Mouse (Mus musculus): ENCODE data around the gene Cux1. TPM values are rescaled to one million over a fixed set of nuclear protein-coding genes. Genes with fewer than 3 reads are reported as not detected.
A peak's percentile ranks its signal among the peaks of the same experiment; 100 is the strongest.

Cux1 gene
- 64.9 and 71.2 TPM in 2 replicates for polyA plus RNA-seq (2014; fragmentation: Nextera tagmentation; extraction: Ambion mirVana)

DNA sequence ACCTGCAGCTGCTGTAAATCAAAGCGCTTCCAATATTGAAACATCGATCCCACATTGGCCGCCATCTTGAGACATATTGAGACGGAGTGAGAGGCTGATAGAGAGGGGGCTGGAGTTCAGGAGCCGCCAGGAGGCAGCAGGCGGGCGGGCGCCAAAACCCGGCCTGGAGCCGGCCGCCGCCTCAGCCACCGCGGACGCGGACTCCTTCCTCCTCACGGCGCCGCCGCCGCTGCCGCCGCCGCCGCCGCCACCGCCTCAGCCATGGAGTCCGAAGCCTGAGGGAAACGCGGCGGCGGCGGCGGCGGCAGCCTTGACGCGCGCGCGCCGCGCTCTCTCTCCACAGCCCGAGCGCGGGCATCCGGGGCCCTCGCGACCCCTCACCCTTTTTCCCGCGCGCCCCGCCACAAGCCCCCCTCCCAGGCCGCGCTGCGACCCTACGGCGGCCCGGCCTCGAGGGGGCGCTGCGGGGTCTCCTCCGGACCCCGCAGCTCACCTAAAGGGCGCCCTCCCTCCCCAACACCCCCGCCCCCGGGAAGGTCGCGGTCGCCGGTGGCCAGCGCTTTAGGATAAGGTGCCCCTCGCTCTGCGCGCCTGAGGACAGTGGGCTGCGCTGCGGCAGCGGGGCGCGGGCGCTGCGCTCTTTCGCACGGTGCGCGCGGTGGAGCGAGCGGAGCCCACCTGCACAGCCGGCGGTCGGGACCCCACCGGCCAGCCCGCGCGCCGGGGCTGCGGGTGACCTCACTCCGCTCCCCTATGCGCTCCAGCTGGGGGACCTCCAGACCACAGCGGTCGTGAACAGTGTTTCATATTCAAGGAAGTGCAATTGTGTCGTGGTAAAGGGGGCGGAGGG, at the start of gene Cux1:
Gene Cux1 (minus strand): TSS at position 315 of the 850 bp plus-strand sequence.
- under 1% methylated on average over 61 of the region's 103 CpGs for WGBS
- H3K4me3 ChIP-seq (ENCODE audit: low read depth, low read length), result peak within 1 kb of the TSS; percentile 82
- no peaks in the 10 kb centered on the region for H3K4me1 ChIP-seq (ENCODE audit: control insufficient read depth, insufficient read depth, low read length)
- H3K4me2 ChIP-seq (ENCODE audit: low read depth, low read length), result peak within 1 kb of the TSS; percentile 81
- peak within 1 kb of the TSS; percentile 93 for H3K9ac ChIP-seq (replicated peaks; ENCODE audit: low read length)
- no peaks in the 10 kb centered on the region for H3K9me3 ChIP-seq (replicated peaks; ENCODE audit: control insufficient read depth, low read length)
- peak; percentile 86 for ATAC-seq (replicated peaks; ENCODE audit: insufficient number of reproducible peaks, low FRiP score, low TSS enrichment, low read depth)
- peak within 1 kb of the TSS; percentile 84 for H3K27ac ChIP-seq (replicated peaks; ENCODE audit: low read depth, low read length)
- H3K36me3 ChIP-seq (replicated peaks; ENCODE audit: control insufficient read depth, insufficient read depth, low read depth, low read length), result no peaks in the 10 kb centered on the region
- peak; percentile 91 for DNase-seq (ENCODE audit: low spot score)
- H3K27me3 ChIP-seq (ENCODE audit: control insufficient read depth, insufficient read depth, low read length), result peaks cover 10% of the 10 kb centered on the region

DNA sequence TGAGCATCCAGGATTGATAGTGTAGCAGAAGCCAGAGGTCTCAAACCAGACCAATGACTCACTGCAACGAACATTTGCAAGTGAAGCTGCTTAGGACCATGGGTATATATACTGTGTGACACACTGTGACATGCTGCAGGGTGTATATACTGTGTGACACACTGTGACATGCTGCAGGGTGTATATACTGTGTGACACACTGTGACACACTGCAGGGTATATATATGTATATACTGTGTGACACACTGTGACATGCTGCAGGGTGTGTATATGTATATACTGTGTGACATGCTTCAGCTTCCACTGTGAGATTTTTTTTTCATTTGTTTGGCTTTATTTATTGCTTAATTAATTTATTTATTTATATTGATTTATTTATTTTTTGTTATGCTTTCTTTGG, 45.1 kb upstream of the Cux1 start:
- H3K9me3 ChIP-seq (replicated peaks; ENCODE audit: control insufficient read depth, low read length), result no peaks in the 10 kb centered on the region
- no peaks in the 10 kb centered on the region for H3K27me3 ChIP-seq (ENCODE audit: control insufficient read depth, insufficient read depth, low read length)
- no peak for DNase-seq (ENCODE audit: low spot score)
- ATAC-seq (replicated peaks; ENCODE audit: insufficient number of reproducible peaks, low FRiP score, low TSS enrichment, low read depth), result 0 out of 2 replicates have a peak, but pooled peaks have one; percentile 62
- no peak overlapping the region for H3K9ac ChIP-seq (replicated peaks; ENCODE audit: low read length)
- H3K4me3 ChIP-seq (ENCODE audit: low read depth, low read length), result no peak overlapping the region
- no peaks in the 10 kb centered on the region for H3K36me3 ChIP-seq (replicated peaks; ENCODE audit: control insufficient read depth, insufficient read depth, low read depth, low read length)
- H3K27ac ChIP-seq (replicated peaks; ENCODE audit: low read depth, low read length), result no peak overlapping the region
- no peak overlapping the region for H3K4me2 ChIP-seq (ENCODE audit: low read depth, low read length)
- 81% methylated on average over 1 of the region's 1 CpGs for WGBS
- no peaks in the 10 kb centered on the region for H3K4me1 ChIP-seq (ENCODE audit: control insufficient read depth, insufficient read depth, low read length)

DNA sequence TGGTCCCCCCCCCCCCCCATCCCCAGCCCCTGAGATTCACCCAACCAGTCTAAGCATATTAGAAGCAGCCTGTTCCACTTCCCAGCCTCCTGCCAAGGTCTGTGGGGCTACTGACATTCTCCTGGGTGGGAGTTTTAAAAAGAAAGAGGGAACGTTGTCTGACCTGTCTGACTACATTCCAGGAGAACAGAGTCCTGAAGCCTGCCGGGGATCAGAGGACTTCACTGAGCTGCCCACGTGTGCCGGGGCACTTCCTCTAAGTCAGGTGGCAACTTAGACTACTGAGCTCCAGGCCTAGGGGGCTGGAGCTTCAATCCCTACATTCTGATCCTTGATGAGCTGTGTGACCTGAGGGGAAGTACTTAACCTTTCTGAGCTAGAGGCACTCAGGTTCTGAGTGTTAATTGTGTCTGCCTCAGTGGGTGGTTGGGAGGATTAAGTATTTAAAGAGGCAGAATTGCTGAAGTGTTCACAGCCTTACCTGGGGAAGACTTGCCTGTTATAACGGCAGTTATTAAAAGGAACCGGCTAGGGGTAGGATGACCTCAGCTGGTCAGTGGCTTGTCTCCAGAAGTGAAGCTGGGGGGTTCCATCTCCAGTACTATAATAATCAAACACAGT, 41.6 kb upstream of the Cux1 start:
- DNase-seq (ENCODE audit: low spot score), result peak; percentile 58

DNA sequence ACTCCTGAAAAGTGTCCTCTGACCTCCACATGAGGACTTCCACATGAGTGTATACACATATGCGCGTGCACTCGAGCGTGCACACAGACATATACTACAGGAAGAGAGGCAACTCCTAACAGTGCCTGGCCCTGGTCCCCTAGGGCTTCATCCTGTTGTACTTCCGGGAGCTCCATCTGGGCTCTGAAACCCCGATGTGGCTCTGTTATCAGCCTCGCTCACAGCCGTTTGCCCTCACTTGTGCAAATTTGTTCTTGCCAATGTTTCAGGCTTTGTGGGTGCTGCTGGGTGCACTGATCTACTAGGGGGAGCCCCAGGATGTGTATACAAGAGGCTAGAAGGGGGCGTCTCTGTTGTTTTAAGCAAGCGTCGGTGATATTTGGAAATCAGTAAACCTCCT, 37.9 kb upstream of the Cux1 start:
- WGBS, result 80% methylated on average over 11 of the region's 11 CpGs
- Histone ChIP-seq H3K4me1 (ENCODE audit: control insufficient read depth, insufficient read depth, low read length) (no peaks in the 10 kb centered on the region), H3K27me3 (ENCODE audit: control insufficient read depth, insufficient read depth, low read length) (no peaks in the 10 kb centered on the region), H3K9me3 (replicated peaks; ENCODE audit: control insufficient read depth, low read length) (no peaks in the 10 kb centered on the region), H3K27ac (replicated peaks; ENCODE audit: low read depth, low read length) (no peak overlapping the region), H3K36me3 (replicated peaks; ENCODE audit: control insufficient read depth, insufficient read depth, low read depth, low read length) (no peaks in the 10 kb centered on the region), H3K4me2 (ENCODE audit: low read depth, low read length) (no peak overlapping the region), H3K4me3 (ENCODE audit: low read depth, low read length) (no peak overlapping the region), H3K9ac (replicated peaks; ENCODE audit: low read length) (no peak overlapping the region)
- DNase-seq (ENCODE audit: low spot score), result no peak
- ATAC-seq (replicated peaks; ENCODE audit: insufficient number of reproducible peaks, low FRiP score, low TSS enrichment, low read depth), result no peak

More for the DNA sequence above, 41.6 kb upstream of the Cux1 start:
- no peak overlapping the region for H3K9ac ChIP-seq (replicated peaks; ENCODE audit: low read length)
- 45% methylated on average over 6 of the region's 6 CpGs for WGBS
- H3K9me3 ChIP-seq (replicated peaks; ENCODE audit: control insufficient read depth, low read length), result no peaks in the 10 kb centered on the region
- no peaks in the 10 kb centered on the region for H3K4me1 ChIP-seq (ENCODE audit: control insufficient read depth, insufficient read depth, low read length)
- ATAC-seq (replicated peaks; ENCODE audit: insufficient number of reproducible peaks, low FRiP score, low TSS enrichment, low read depth), result 0 out of 2 replicates have a peak, but pooled peaks have one; percentile 21
- H3K27ac ChIP-seq (replicated peaks; ENCODE audit: low read depth, low read length), result no peak overlapping the region
- H3K4me3 ChIP-seq (ENCODE audit: low read depth, low read length), result no peak overlapping the region
- H3K4me2 ChIP-seq (ENCODE audit: low read depth, low read length), result no peak overlapping the region
- no peaks in the 10 kb centered on the region for H3K27me3 ChIP-seq (ENCODE audit: control insufficient read depth, insufficient read depth, low read length)
- no peaks in the 10 kb centered on the region for H3K36me3 ChIP-seq (replicated peaks; ENCODE audit: control insufficient read depth, insufficient read depth, low read depth, low read length)

DNA sequence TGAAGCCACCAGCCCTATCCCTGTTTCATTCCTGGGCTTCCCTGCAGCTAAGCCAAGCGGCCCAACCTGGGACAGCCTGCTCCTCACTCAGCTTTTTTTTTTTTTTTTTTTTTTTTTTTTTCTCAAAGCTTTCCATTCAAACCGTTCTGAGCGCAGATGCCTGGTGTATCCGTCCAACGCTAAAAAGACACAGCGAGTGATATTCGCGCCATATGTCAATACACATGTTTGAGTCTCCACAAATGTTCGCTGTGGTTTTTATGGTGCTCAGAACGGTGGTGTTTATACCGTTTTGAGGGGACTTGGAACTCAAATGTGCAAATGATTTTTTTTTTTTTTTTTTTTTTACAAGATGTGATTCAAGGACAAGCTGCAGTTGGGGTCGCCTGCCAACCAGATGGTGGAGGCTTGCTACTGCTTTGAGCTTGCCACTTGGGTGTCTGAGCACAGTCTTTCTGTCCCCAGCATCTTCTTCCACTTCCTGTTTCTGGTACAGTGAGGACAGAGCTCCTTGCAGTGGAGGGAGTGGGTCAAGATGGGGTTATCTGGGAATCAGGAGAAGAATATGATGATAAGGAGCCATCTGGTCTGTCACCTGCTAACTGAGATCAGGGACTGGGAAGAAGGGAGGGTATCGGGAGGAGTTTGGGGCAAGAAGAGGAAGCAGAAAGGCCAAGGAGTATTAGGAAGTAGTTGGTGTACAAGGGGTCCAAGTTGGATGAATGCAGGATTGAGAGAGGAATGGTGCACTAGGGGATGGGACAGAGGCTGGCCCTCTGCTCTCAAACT, 36.1 kb upstream of the Cux1 start:
- DNase-seq (ENCODE audit: low spot score) (no peak), ATAC-seq (replicated peaks; ENCODE audit: insufficient number of reproducible peaks, low FRiP score, low TSS enrichment, low read depth) (no peak)
- no peaks in the 10 kb centered on the region for H3K27me3 ChIP-seq (ENCODE audit: control insufficient read depth, insufficient read depth, low read length)
- H3K4me2 ChIP-seq (ENCODE audit: low read depth, low read length), result no peak overlapping the region
- WGBS, result 78% methylated on average over 13 of the region's 13 CpGs
- no peaks in the 10 kb centered on the region for H3K9me3 ChIP-seq (replicated peaks; ENCODE audit: control insufficient read depth, low read length)
- H3K4me1 ChIP-seq (ENCODE audit: control insufficient read depth, insufficient read depth, low read length), result no peaks in the 10 kb centered on the region
- no peak overlapping the region for H3K27ac ChIP-seq (replicated peaks; ENCODE audit: low read depth, low read length)
- H3K36me3 ChIP-seq (replicated peaks; ENCODE audit: control insufficient read depth, insufficient read depth, low read depth, low read length), result no peaks in the 10 kb centered on the region
- H3K9ac ChIP-seq (replicated peaks; ENCODE audit: low read length), result no peak overlapping the region
- H3K4me3 ChIP-seq (ENCODE audit: low read depth, low read length), result no peak overlapping the region

DNA sequence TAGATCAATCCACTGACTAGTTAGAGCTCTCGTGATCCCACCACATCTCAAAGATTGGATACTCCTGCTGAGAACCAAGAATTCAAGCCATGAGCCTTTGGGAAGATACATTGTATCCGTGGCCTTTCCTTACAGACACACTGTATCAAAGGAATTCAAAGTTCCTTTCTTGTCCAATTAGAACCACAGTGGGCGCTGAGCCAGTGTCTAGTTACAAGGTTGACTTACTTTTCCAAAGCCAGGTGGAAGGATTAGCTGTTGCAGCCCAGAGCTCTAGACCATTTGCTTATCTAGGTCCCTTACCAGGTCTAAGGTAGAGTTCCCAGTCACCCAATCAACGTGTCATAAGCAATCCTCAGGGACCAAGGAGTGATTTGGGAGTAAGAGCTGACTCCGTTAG, 33.2 kb upstream of the Cux1 start:
- ATAC-seq (replicated peaks; ENCODE audit: insufficient number of reproducible peaks, low FRiP score, low TSS enrichment, low read depth) (no peak), DNase-seq (ENCODE audit: low spot score) (no peak)
- Histone ChIP-seq H3K4me3 (ENCODE audit: low read depth, low read length) (no peak overlapping the region), H3K27ac (replicated peaks; ENCODE audit: low read depth, low read length) (no peak overlapping the region), H3K36me3 (replicated peaks; ENCODE audit: control insufficient read depth, insufficient read depth, low read depth, low read length) (no peaks in the 10 kb centered on the region), H3K9ac (replicated peaks; ENCODE audit: low read length) (no peak overlapping the region), H3K4me1 (ENCODE audit: control insufficient read depth, insufficient read depth, low read length) (no peaks in the 10 kb centered on the region), H3K4me2 (ENCODE audit: low read depth, low read length) (no peak overlapping the region), H3K9me3 (replicated peaks; ENCODE audit: control insufficient read depth, low read length) (no peaks in the 10 kb centered on the region), H3K27me3 (ENCODE audit: control insufficient read depth, insufficient read depth, low read length) (no peaks in the 10 kb centered on the region)
- WGBS, result 79% methylated on average over 5 of the region's 5 CpGs

DNA sequence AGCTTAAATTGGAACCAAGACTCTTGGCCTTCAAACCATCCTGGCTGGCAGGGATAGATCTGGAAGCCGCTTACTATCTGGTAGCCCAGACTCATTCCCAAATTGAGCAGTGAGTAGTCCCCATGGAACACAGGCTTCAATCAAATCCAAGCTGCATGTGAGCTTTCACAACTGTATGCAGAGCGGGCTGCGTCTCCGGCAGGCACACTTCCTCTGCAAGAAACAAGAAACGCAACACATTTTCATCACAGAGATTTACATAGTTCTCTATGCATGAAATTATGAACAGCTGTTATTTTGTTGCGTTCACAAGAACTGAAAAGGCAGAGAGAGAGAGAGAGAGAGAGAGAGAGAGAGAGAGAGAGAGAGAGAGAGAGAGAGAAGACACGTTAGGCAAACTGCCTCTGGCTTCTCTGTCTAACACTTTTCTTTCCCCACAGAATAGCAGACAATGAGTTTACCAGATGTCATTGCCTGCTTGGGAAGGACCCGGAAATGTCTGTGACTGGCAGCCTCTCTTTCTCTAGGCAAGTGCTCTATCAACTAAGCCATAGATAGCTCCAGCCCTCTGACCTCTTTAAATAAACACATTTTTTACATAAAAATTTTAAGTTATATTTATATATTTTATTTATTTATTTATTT, 27.7 kb upstream of the Cux1 start:
- no peaks in the 10 kb centered on the region for H3K36me3 ChIP-seq (replicated peaks; ENCODE audit: control insufficient read depth, insufficient read depth, low read depth, low read length)
- DNase-seq (ENCODE audit: low spot score) (no peak), ATAC-seq (replicated peaks; ENCODE audit: insufficient number of reproducible peaks, low FRiP score, low TSS enrichment, low read depth) (no peak)
- H3K27me3 ChIP-seq (ENCODE audit: control insufficient read depth, insufficient read depth, low read length), result no peaks in the 10 kb centered on the region
- WGBS, result 55% methylated on average over 8 of the region's 8 CpGs
- no peak overlapping the region for H3K9ac ChIP-seq (replicated peaks; ENCODE audit: low read length)
- H3K4me2 ChIP-seq (ENCODE audit: low read depth, low read length), result no peak overlapping the region
- no peak overlapping the region for H3K4me3 ChIP-seq (ENCODE audit: low read depth, low read length)
- no peaks in the 10 kb centered on the region for H3K9me3 ChIP-seq (replicated peaks; ENCODE audit: control insufficient read depth, low read length)
- H3K27ac ChIP-seq (replicated peaks; ENCODE audit: low read depth, low read length), result no peak overlapping the region
- H3K4me1 ChIP-seq (ENCODE audit: control insufficient read depth, insufficient read depth, low read length), result no peaks in the 10 kb centered on the region

Measured in embryonic facial prominence, embryonic 11.5 days (tissue).